ENCODE assay signal across 1 mouse cellular context in genomic region chr8:126929607-126930161, GRCm38 (mm10).
TF ChIP-seq lines count a peak whose summit lies in the region.

No protein-coding gene starts in this region.

TF ChIP-seq in MEL, 35 proteins besides CTCF, POLR2A, EP300 and RAD21 (continued from another document):
- TF ChIP-seq TBP (IDR thresholded peaks at IDR 0.05; ENCODE audit: low read depth, low read length) (no peak), MAZ (IDR thresholded peaks at IDR 0.05; ENCODE audit: low read depth, low read length) (no peak), POLR2AphosphoS2 (IDR thresholded peaks at IDR 0.05; ENCODE audit: low read length) (no peak; the same call in 1 of the 2 replicates), MYC (IDR thresholded peaks at IDR 0.05; ENCODE audit: low read depth, low read length) (no peak)
TF ChIP-seq in MEL: peak in this region for 4.
